Mouse (Mus musculus) C2C12 (cell line): ENCODE measurements around the gene Sh2d3c. TPM values are rescaled to one million over a fixed set of nuclear protein-coding genes. Genes with fewer than 3 reads are reported as not detected.

Experiments
- H3K27me3 ChIP-seq: one replicate; pipeline ENCODE4 v1.6.1; 2011; ENCODE audit not compliant: control insufficient read depth, insufficient read depth, insufficient read length
- H3K36me3 ChIP-seq: one replicate; pipeline ENCODE4 v1.6.1; 2011; ENCODE audit not compliant: control insufficient read depth, insufficient read depth
- H3K4me3 ChIP-seq: one replicate; pipeline ENCODE4 v1.5.1; 2011; ENCODE audit warnings: mild to moderate bottlenecking, control low read depth; ENCODE audit not compliant: poor library complexity, insufficient read depth, severe bottlenecking
- H3K79me2 ChIP-seq: one replicate; pipeline ENCODE4 v1.6.1; 2011; ENCODE audit not compliant: control insufficient read depth, insufficient read depth
- H3K79me3 ChIP-seq: one replicate; pipeline ENCODE4 v1.6.1; 2011; ENCODE audit warnings: low read depth, control low read depth
- H3ac ChIP-seq: one replicate; pipeline ENCODE3; 2011; ENCODE audit warnings: low read depth; ENCODE audit not compliant: control insufficient read depth, insufficient read length
- CEBPB ChIP-seq: IDR thresholded peaks from one replicate; pipeline ENCODE4 v1.6.1; 2011; ENCODE audit warnings: low read depth, mild to moderate bottlenecking, control low read depth, moderate library complexity
- CTCF ChIP-seq: IDR thresholded peaks from one replicate; pipeline ENCODE4 v1.5.1; 2011; ENCODE audit not compliant: control insufficient read depth, insufficient read depth, insufficient read length
- FOSL1 ChIP-seq: IDR thresholded peaks from one replicate; pipeline ENCODE4 v1.8.0; 2011; ENCODE audit warnings: mild to moderate bottlenecking, low read length; ENCODE audit not compliant: poor library complexity, insufficient read depth, severe bottlenecking
- MAX ChIP-seq: IDR thresholded peaks from one replicate; pipeline ENCODE4 v1.6.1; 2011; ENCODE audit warnings: mild to moderate bottlenecking, control low read depth
- MYOD1 ChIP-seq: IDR thresholded peaks from one replicate; pipeline ENCODE4 v1.6.1; 2011; ENCODE audit warnings: low read depth; ENCODE audit not compliant: control insufficient read depth, insufficient read length
- MYOG ChIP-seq: IDR thresholded peaks from one replicate; pipeline ENCODE4 v1.6.1; 2011; ENCODE audit not compliant: control insufficient read depth, insufficient read length; ENCODE audit errors: extremely low read depth
- USF1 ChIP-seq: IDR thresholded peaks from one replicate; pipeline ENCODE4 v1.6.1; 2011; ENCODE audit warnings: low read depth, mild to moderate bottlenecking, control low read depth, moderate library complexity
- polyA plus RNA-seq: library from polyadenylated mRNA; unstranded; fragments of >200 nt; fragmentation: generic; extraction: Trizol; gene quantifications from one replicate; pipeline ENCODE4 v1.2.1, GENCODE M21; 2012; ENCODE audit warnings: missing spikeins

The Sh2d3c gene
- polyA plus RNA-seq, 1 experiment = 0.50 TPM

- H3ac ChIP-seq = no peak within 1 kb of the TSS
- no peak within 1 kb of the TSS for H3K4me3 ChIP-seq
- no peaks in the 10 kb centered on the region for H3K27me3 ChIP-seq
- H3K79me3 ChIP-seq = peaks cover 15% of the 10 kb centered on the region
- H3K36me3 ChIP-seq = peaks cover 65% of the 10 kb centered on the region
- no peak for TF ChIP-seq MAX
- TF ChIP-seq CTCF = no peak
- no peak for TF ChIP-seq USF1
- TF ChIP-seq CEBPB = no peak
- no peak for TF ChIP-seq MYOG
- no peak for TF ChIP-seq MYOD1
- no peak for TF ChIP-seq FOSL1
- peaks cover 34% of the 10 kb centered on the region for H3K79me2 ChIP-seq
Measured at GRCm38 (mm10) chr2:32704021-32704421, 16.8 kb upstream of the Sh2d3c start, which contains the start of gene Fpgs. Gene Fpgs (minus strand): TSS chr2:32704145.

- Histone ChIP-seq H3K4me3 (no peak overlapping the region), H3K27me3 (no peaks in the 10 kb centered on the region), H3ac (no peak overlapping the region), H3K79me2 (peaks cover 44% of the 10 kb centered on the region), H3K36me3 (peaks cover 75% of the 10 kb centered on the region), H3K79me3 (peaks cover 23% of the 10 kb centered on the region)
- TF ChIP-seq CEBPB (no peak), USF1 (no peak), FOSL1 (no peak), MYOG (no peak), MAX (no peak)
Measured at GRCm38 (mm10) chr2:32705018-32705417, 15.8 kb upstream of the Sh2d3c start.

- no peak overlapping the region for H3ac ChIP-seq
- peaks cover 43% of the 10 kb centered on the region for H3K79me3 ChIP-seq
- H3K36me3 ChIP-seq = peaks cover 93% of the 10 kb centered on the region
- H3K27me3 ChIP-seq = no peaks in the 10 kb centered on the region
- no peak overlapping the region for H3K4me3 ChIP-seq
- peaks cover 63% of the 10 kb centered on the region for H3K79me2 ChIP-seq
- no peak for TF ChIP-seq USF1
- no peak for TF ChIP-seq MYOD1
- TF ChIP-seq CTCF = no peak
- no peak for TF ChIP-seq MAX
- no peak for TF ChIP-seq FOSL1
- no peak for TF ChIP-seq CEBPB
- TF ChIP-seq MYOG = no peak
Measured at GRCm38 (mm10) chr2:32706971-32707370, 13.9 kb upstream of the Sh2d3c start.

GRCm38 (mm10) chr2:32708643-32709042, 12.2 kb upstream of the Sh2d3c start:
- Histone ChIP-seq H3K4me3 (no peak overlapping the region), H3K79me3 (peaks cover 47% of the 10 kb centered on the region), H3K79me2 (peaks cover 71% of the 10 kb centered on the region), H3K27me3 (no peaks in the 10 kb centered on the region), H3ac (no peak overlapping the region), H3K36me3 (peaks cover 81% of the 10 kb centered on the region)
- TF ChIP-seq MYOG (no peak), MAX (no peak), FOSL1 (no peak), CTCF (no peak), MYOD1 (no peak), CEBPB (no peak), USF1 (no peak)

GRCm38 (mm10) chr2:32709521-32710137, 11.2 kb upstream of the Sh2d3c start:
- Histone ChIP-seq H3K79me2 (peaks cover 71% of the 10 kb centered on the region), H3K4me3 (no peak overlapping the region), H3K36me3 (peaks cover 71% of the 10 kb centered on the region), H3ac (no peak overlapping the region), H3K27me3 (no peaks in the 10 kb centered on the region), H3K79me3 (peaks cover 47% of the 10 kb centered on the region)
- no peak for TF ChIP-seq MYOG
- TF ChIP-seq MYOD1 = no peak
- TF ChIP-seq CEBPB = no peak

- Histone ChIP-seq H3K4me3 (no peak overlapping the region), H3K36me3 (peaks cover 63% of the 10 kb centered on the region), H3K27me3 (no peaks in the 10 kb centered on the region), H3K79me2 (peaks cover 71% of the 10 kb centered on the region), H3ac (no peak overlapping the region), H3K79me3 (peaks cover 47% of the 10 kb centered on the region)
- TF ChIP-seq USF1 (no peak), MYOD1 (no peak), CEBPB (no peak), MAX (no peak), FOSL1 (no peak), MYOG (no peak), CTCF (no peak)
Measured at GRCm38 (mm10) chr2:32710425-32710824, 10.4 kb upstream of the Sh2d3c start.
